Mouse (Mus musculus) T-helper 17 cell (primary cell): Measurements from ENCODE around the gene Gpr55.

Experiments
- in situ Hi-C, 2 experiments: fragments of 300-600 bp; cut with MboI, MseI; formaldehyde crosslinking; loops; 1 replicate in 1 of 2; 2 replicates in 1 of 2; pipeline ENCODE4 v1.15.1; 2025; ENCODE audit warnings: high pct_unique_total_duplicates in 2 of 2

Gene Gpr55

GRCm38 (mm10) chr1:85959129-85959888, 1.5 kb downstream of the Gpr55 start:
- in situ Hi-C loops, result no loop called here

GRCm38 (mm10) chr1:85957942-85958619, 2.7 kb downstream of the Gpr55 start:
- in situ Hi-C loops, result no loop called here

GRCm38 (mm10) chr1:85957290-85957689, 3.5 kb downstream of the Gpr55 start:
- in situ Hi-C loops, result no loop called here

GRCm38 (mm10) chr1:85955150-85955549, 5.7 kb downstream of the Gpr55 start:
- in situ Hi-C loops, result no loop called here

- in situ Hi-C loops, result no loop called here
Measured at GRCm38 (mm10) chr1:85949085-85949684, 11.6 kb downstream of the Gpr55 start.

GRCm38 (mm10) chr1:85942318-85942717, 18.5 kb downstream of the Gpr55 start:
- in situ Hi-C loops, result no loop called here

- in situ Hi-C loops, result no loop called here
Measured at GRCm38 (mm10) chr1:85937323-85937722, 23.5 kb downstream of the Gpr55 start.

GRCm38 (mm10) chr1:85936265-85936664, 24.5 kb downstream of the Gpr55 start:
- in situ Hi-C loops, result no loop called here

- in situ Hi-C loops, result no loop called here
Measured at GRCm38 (mm10) chr1:85935148-85935852, 25.5 kb downstream of the Gpr55 start.

GRCm38 (mm10) chr1:85934560-85934959, 26.2 kb downstream of the Gpr55 start:
- in situ Hi-C loops, result loop anchor here (5.0 kb wide), 1 partner anchor 73 kb away; no protein-coding TSS in a partner anchor

- in situ Hi-C loops, result loop anchor here (5.0 kb wide), 1 partner anchor 73 kb away; no protein-coding TSS in a partner anchor
Measured at GRCm38 (mm10) chr1:85933631-85934465, 27.0 kb downstream of the Gpr55 start.

GRCm38 (mm10) chr1:85933226-85933625, 27.6 kb downstream of the Gpr55 start:
- in situ Hi-C loops, result loop anchor here (5.0 kb wide), 1 partner anchor 74 kb away; no protein-coding TSS in a partner anchor

- in situ Hi-C loops, result loop anchor here (5.0 kb wide), 1 partner anchor 76 kb away; no protein-coding TSS in a partner anchor
Measured at GRCm38 (mm10) chr1:85931170-85931569, 29.6 kb downstream of the Gpr55 start.

GRCm38 (mm10) chr1:85929406-85929805, 31.4 kb downstream of the Gpr55 start:
- in situ Hi-C loops, result no loop called here

- in situ Hi-C loops, result no loop called here
Measured at GRCm38 (mm10) chr1:85928688-85929065, 32.1 kb downstream of the Gpr55 start.

GRCm38 (mm10) chr1:85928057-85928687, 32.6 kb downstream of the Gpr55 start, which contains the start of gene 4933407L21Rik:
TSS of gene 4933407L21Rik (plus strand) at chr1:85928483.
- in situ Hi-C loops, result no loop called here

- in situ Hi-C loops, result no loop called here
Measured at GRCm38 (mm10) chr1:85925183-85925582, 35.6 kb downstream of the Gpr55 start.

- in situ Hi-C loops, result loop anchor here (5.0 kb wide), 2 partner anchors 56 to 66 kb away; no protein-coding TSS in a partner anchor
Measured at GRCm38 (mm10) chr1:85922865-85923211, 38.0 kb downstream of the Gpr55 start.

GRCm38 (mm10) chr1:85922127-85922864, 38.5 kb downstream of the Gpr55 start:
- in situ Hi-C loops, result loop anchor here (5.0 kb wide), 2 partner anchors 55 to 65 kb away; no protein-coding TSS in a partner anchor
